Mouse (Mus musculus) forebrain, embryonic 16.5 days (tissue): Measurements from ENCODE around the gene Rpgrip1l. TPM values are rescaled to one million over a fixed set of nuclear protein-coding genes. Genes with fewer than 3 reads are reported as not detected.
A peak's percentile ranks its signal among the peaks of the same experiment; 100 is the strongest.

ENCODE experiments used
- ATAC-seq: fragments of 200-750 bp; cut with Nextera tagmentation; 2 replicates; pipeline ENCODE4 v1.8.0; 2017; ENCODE audit warnings: mild to moderate bottlenecking, moderate library complexity
- H3K27ac ChIP-seq: fragments of 300-500 bp; sonication (generic); 2 replicates; pipeline ENCODE4 v1.5.1; 2014; ENCODE audit warnings: low read length, control low read depth
- H3K27me3 ChIP-seq: fragments of 300-500 bp; sonication (generic); replicated peaks from 2 replicates; pipeline ENCODE4 v1.6.1; 2014; ENCODE audit warnings: low read length; ENCODE audit not compliant: control insufficient read depth, insufficient read depth
- H3K36me3 ChIP-seq: fragments of 300-500 bp; sonication (generic); 2 replicates; pipeline ENCODE4 v1.6.1; 2014; ENCODE audit not compliant: control insufficient read depth, insufficient read depth
- H3K4me1 ChIP-seq: fragments of 300-500 bp; sonication (generic); replicated peaks from 2 replicates; pipeline ENCODE4 v1.6.1; 2014; ENCODE audit warnings: low read length; ENCODE audit not compliant: control insufficient read depth, insufficient read depth
- H3K4me2 ChIP-seq: fragments of 300-500 bp; sonication (generic); 2 replicates; pipeline ENCODE4 v1.6.1; 2014; ENCODE audit warnings: mild to moderate bottlenecking, low read length, control low read depth
- H3K4me3 ChIP-seq: fragments of 300-500 bp; sonication (generic); replicated peaks from 2 replicates; pipeline ENCODE4 v1.5.1; 2014; ENCODE audit warnings: mild to moderate bottlenecking, low read length, control low read depth
- H3K9ac ChIP-seq: fragments of 300-500 bp; sonication (generic); replicated peaks from 2 replicates; pipeline ENCODE4 v1.6.1; 2014; ENCODE audit warnings: low read depth, low read length, control low read depth
- H3K9me3 ChIP-seq: fragments of 300-500 bp; sonication (generic); 2 replicates; pipeline ENCODE4 v1.6.1; 2016; ENCODE audit warnings: low read length; ENCODE audit not compliant: control insufficient read depth
- WGBS: fragments of 180-500 bp; shearing (Covaris S2); extraction: QIAGEN DNeasy Blood & Tissue Kit; methylation state at CpG from one replicate; pipeline ENCODE4 v1.1.7; 2014; 5-methylcytosine and 5-hydroxymethylcytosine counted together
- polyA plus RNA-seq: library from polyadenylated mRNA; unstranded; fragments of >200 nt; fragmentation: Nextera tagmentation; extraction: Ambion mirVana; gene quantifications from 2 replicates; pipeline ENCODE4 v1.2.1, GENCODE M21; 2015

Gene Rpgrip1l
- polyA plus RNA-seq, 1 experiment from 2014 or later: 13.7 TPM

- Histone ChIP-seq H3K36me3 (no peaks in the 10 kb centered on the region), H3K27me3 (no peaks in the 10 kb centered on the region), H3K4me3 (no peak overlapping the region), H3K4me2 (no peak overlapping the region), H3K9ac (no peak overlapping the region), H3K4me1 (no peaks in the 10 kb centered on the region), H3K27ac (no peak overlapping the region), H3K9me3 (no peaks in the 10 kb centered on the region)
- WGBS: 91% methylated on average over 2 of the region's 2 CpGs
- no peak for ATAC-seq
Measured at GRCm38 (mm10) chr8:91207676-91208075, 105.4 kb downstream of the Rpgrip1l start.

DNA sequence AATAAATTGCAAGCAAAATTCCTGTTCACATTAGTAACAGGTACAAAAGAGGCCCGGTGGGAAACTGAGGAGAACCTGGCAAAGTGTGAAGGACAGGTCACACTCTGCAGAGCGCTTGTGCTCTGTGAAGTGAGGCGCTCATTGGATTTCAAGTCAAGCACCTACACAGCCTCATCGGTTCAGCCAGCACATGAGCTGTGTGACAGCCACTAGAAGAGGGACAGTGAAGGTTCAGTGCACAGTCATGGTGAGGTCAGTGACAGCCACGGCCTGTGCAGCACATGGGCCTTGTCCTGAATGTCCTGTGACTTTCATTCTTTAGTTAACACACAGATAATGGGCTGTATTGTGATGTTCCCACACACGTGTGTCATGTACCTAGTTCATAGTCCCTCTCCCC lies 107.2 kb downstream of the Rpgrip1l start:
- Histone ChIP-seq H3K4me1 (no peaks in the 10 kb centered on the region), H3K4me3 (no peak overlapping the region), H3K9me3 (no peaks in the 10 kb centered on the region), H3K27ac (no peak overlapping the region), H3K36me3 (no peaks in the 10 kb centered on the region), H3K27me3 (no peaks in the 10 kb centered on the region), H3K4me2 (no peak overlapping the region), H3K9ac (no peak overlapping the region)
- WGBS: 80% methylated on average over 6 of the region's 6 CpGs
- no peak for ATAC-seq

DNA sequence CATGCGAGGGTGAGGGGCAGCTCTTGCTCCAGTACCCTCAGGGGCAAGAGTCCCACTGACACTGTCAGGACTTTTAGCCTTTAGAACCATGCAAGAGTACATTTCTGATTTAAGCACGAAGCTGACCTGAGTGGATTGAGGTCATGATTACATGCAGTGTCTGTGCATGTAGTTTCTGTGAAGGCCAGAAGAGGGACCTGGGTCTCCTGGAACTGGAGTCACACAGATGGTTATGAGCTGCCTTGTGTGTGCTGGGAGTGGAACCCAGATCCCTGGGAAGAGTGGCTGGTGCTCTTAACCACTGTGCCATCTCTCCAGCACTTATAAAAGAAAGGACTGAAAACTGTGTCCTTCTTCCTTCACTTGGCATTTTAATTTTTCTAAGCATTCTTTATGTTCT lies 111.9 kb downstream of the Rpgrip1l start:
- Histone ChIP-seq H3K9ac (no peak overlapping the region), H3K4me3 (no peak overlapping the region), H3K4me1 (no peaks in the 10 kb centered on the region), H3K36me3 (no peaks in the 10 kb centered on the region), H3K4me2 (no peak overlapping the region), H3K9me3 (no peaks in the 10 kb centered on the region), H3K27me3 (no peaks in the 10 kb centered on the region), H3K27ac (no peak overlapping the region)
- no peak for ATAC-seq
- 80% methylated on average over 2 of the region's 2 CpGs for WGBS

DNA sequence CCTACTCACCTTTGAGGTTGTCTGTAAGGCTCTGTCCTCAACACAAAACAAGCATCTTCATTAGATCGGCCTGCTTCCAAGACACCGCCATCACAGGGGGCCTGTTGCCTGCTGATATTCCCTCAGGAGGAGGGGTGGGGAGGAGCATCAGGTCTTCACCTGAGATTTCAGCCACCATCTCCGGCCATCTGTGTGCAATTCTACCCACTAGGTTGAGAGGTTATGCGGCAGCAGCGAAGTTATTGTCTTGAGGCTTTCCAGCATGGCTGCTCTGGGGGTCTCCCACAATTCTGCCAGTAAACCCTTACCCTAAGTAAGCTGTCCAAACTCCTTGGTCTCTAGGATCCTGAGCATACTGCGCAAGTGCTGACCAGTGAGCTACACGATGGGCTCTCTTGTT lies 113.2 kb downstream of the Rpgrip1l start, which contains the start of gene Aktip:
Gene Aktip (minus strand): TSS at position 101 of the 400 bp plus-strand sequence.
- H3K9me3 ChIP-seq: no peaks in the 10 kb centered on the region
- no peak within 1 kb of the TSS for H3K4me3 ChIP-seq
- H3K36me3 ChIP-seq: no peaks in the 10 kb centered on the region
- no peak within 1 kb of the TSS for H3K9ac ChIP-seq
- no peaks in the 10 kb centered on the region for H3K4me1 ChIP-seq
- no peak within 1 kb of the TSS for H3K4me2 ChIP-seq
- 93% methylated on average over 7 of the region's 7 CpGs for WGBS
- no peak within 1 kb of the TSS for H3K27ac ChIP-seq
- no peaks in the 10 kb centered on the region for H3K27me3 ChIP-seq
- no peak for ATAC-seq

- ATAC-seq: no peak
- Histone ChIP-seq H3K9me3 (no peaks in the 10 kb centered on the region), H3K27me3 (0 out of 2 replicates have a peak, but pooled peaks cover 2% of the 10 kb centered on the region), H3K4me1 (no peaks in the 10 kb centered on the region), H3K36me3 (no peaks in the 10 kb centered on the region), H3K27ac (no peak overlapping the region), H3K4me2 (no peak overlapping the region), H3K9ac (no peak overlapping the region), H3K4me3 (no peak overlapping the region)
- WGBS: 19% methylated on average over 3 of the region's 3 CpGs
Measured at GRCm38 (mm10) chr8:91198036-91198435, 115.0 kb downstream of the Rpgrip1l start.

- 86% methylated on average over 5 of the region's 5 CpGs for WGBS
- Histone ChIP-seq H3K9ac (no peak overlapping the region), H3K4me2 (no peak overlapping the region), H3K27ac (no peak overlapping the region), H3K4me3 (no peak overlapping the region), H3K4me1 (no peaks in the 10 kb centered on the region), H3K36me3 (no peaks in the 10 kb centered on the region), H3K9me3 (no peaks in the 10 kb centered on the region), H3K27me3 (peaks cover 3% of the 10 kb centered on the region; the same call in 1 of the 2 replicates)
- no peak for ATAC-seq
Measured at GRCm38 (mm10) chr8:91197233-91197632, 115.8 kb downstream of the Rpgrip1l start.

- H3K9ac ChIP-seq: no peak overlapping the region
- ATAC-seq: no peak
- H3K36me3 ChIP-seq: no peaks in the 10 kb centered on the region
- H3K27ac ChIP-seq: no peak overlapping the region
- no peak overlapping the region for H3K4me2 ChIP-seq
- H3K4me3 ChIP-seq: no peak overlapping the region
- no peaks in the 10 kb centered on the region for H3K4me1 ChIP-seq
- H3K27me3 ChIP-seq: peaks cover 6% of the 10 kb centered on the region; the same call in 1 of the 2 replicates
- no peaks in the 10 kb centered on the region for H3K9me3 ChIP-seq
- 74% methylated on average over 12 of the region's 12 CpGs for WGBS
Measured at GRCm38 (mm10) chr8:91196661-91197060, 116.4 kb downstream of the Rpgrip1l start.

GRCm38 (mm10) chr8:91194081-91194480 lies 119.0 kb downstream of the Rpgrip1l start:
- no peak overlapping the region for H3K27ac ChIP-seq
- ATAC-seq: no peak
- H3K36me3 ChIP-seq: no peaks in the 10 kb centered on the region
- no peak overlapping the region for H3K9ac ChIP-seq
- H3K9me3 ChIP-seq: no peaks in the 10 kb centered on the region
- WGBS: 74% methylated on average over 2 of the region's 2 CpGs
- H3K4me1 ChIP-seq: peaks cover 9% of the 10 kb centered on the region
- H3K4me3 ChIP-seq: no peak overlapping the region
- no peak overlapping the region for H3K4me2 ChIP-seq
- H3K27me3 ChIP-seq: peaks cover 14% of the 10 kb centered on the region

DNA sequence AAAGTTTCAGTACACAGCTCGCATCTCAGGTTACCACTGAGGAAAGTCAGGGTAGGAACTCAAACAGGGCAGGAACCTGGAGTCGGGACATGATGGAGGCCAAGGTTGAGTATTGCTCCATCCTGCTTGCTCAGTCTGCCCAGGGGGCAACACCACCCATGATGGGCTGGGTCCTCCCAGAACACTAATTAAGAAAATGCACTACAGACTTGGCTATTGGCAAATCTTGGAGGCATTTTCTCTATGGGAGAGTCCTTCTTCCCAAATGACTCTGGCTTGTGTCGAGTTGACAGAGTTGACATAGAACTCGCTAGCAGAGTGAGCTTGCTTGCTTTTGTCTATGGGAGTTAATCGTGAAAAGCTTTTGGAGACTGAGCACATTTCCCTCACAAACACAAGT lies 120.1 kb downstream of the Rpgrip1l start:
- Histone ChIP-seq H3K4me2 (no peak overlapping the region), H3K27me3 (peaks cover 14% of the 10 kb centered on the region)
- 79% methylated on average over 5 of the region's 5 CpGs for WGBS

GRCm38 (mm10) chr8:91190816-91191340 lies 122.2 kb downstream of the Rpgrip1l start:
- Histone ChIP-seq H3K4me1 (peaks cover 9% of the 10 kb centered on the region), H3K9ac (no peak overlapping the region), H3K27ac (no peak overlapping the region), H3K36me3 (no peaks in the 10 kb centered on the region), H3K27me3 (peaks cover 14% of the 10 kb centered on the region), H3K4me2 (peak overlapping the region; percentile 30), H3K9me3 (no peaks in the 10 kb centered on the region), H3K4me3 (no peak overlapping the region)
- WGBS: 3% methylated on average over 17 of the region's 17 CpGs
- peak; percentile 94 for ATAC-seq

More for the DNA sequence above, 120.1 kb downstream of the Rpgrip1l start:
- peaks cover 9% of the 10 kb centered on the region for H3K4me1 ChIP-seq
- H3K9me3 ChIP-seq: no peaks in the 10 kb centered on the region
- H3K9ac ChIP-seq: no peak overlapping the region
- H3K27ac ChIP-seq: no peak overlapping the region
- H3K36me3 ChIP-seq: no peaks in the 10 kb centered on the region
- no peak overlapping the region for H3K4me3 ChIP-seq
- ATAC-seq: no peak
